Mouse (Mus musculus) G1E (cell line): ENCODE measurements around the gene Msl2. TPM values are rescaled to one million over a fixed set of nuclear protein-coding genes. Genes with fewer than 3 reads are reported as not detected.

Experiments used
- ATAC-seq: 2 replicates; pipeline ENCODE4 v1.8.0; 2016; ENCODE audit warnings: mild to moderate bottlenecking; ENCODE audit not compliant: insufficient number of reproducible peaks, poor library complexity, low FRiP score, severe bottlenecking; ENCODE audit errors: extremely low read depth
- DNase-seq: peaks from one replicate; pipeline ENCODE4 v3.0.0; 2012; ENCODE audit warnings: low spot score
- H3K27me3 ChIP-seq: 2 replicates; pipeline ENCODE4 v1.6.1; 2012; ENCODE audit warnings: mild to moderate bottlenecking, low read length, inconsistent platforms; ENCODE audit not compliant: insufficient read depth
- H3K36me3 ChIP-seq: replicated peaks from 2 replicates; pipeline ENCODE3; 2012; ENCODE audit warnings: mild to moderate bottlenecking, inconsistent platforms
- H3K4me1 ChIP-seq: 2 replicates; pipeline ENCODE4 v1.6.1; 2012; ENCODE audit warnings: low read depth, low read length, inconsistent platforms, mixed read lengths; ENCODE audit not compliant: insufficient read depth
- H3K4me3 ChIP-seq: 2 replicates; pipeline ENCODE4 v1.5.1; 2012; ENCODE audit warnings: low read depth, mild to moderate bottlenecking, inconsistent platforms, low read length, moderate library complexity, mixed read lengths
- H3K9me3 ChIP-seq: replicated peaks from 2 replicates; pipeline ENCODE4 v1.6.1; 2012; ENCODE audit warnings: inconsistent platforms
- CTCF ChIP-seq: IDR thresholded peaks from 2 replicates; pipeline ENCODE4 v1.5.1; 2012; ENCODE audit warnings: low read depth, low read length, inconsistent platforms, mixed read lengths
- GATA1 ChIP-seq: IDR thresholded peaks from 2 replicates; pipeline ENCODE4 v1.6.1; 2012; ENCODE audit warnings: borderline replicate concordance, low read length, inconsistent platforms, mixed read lengths
- GATA2 ChIP-seq: IDR thresholded peaks from 2 replicates; pipeline ENCODE4 v1.6.1; 2012; ENCODE audit warnings: low read depth, low read length, inconsistent platforms, borderline replicate concordance
- POLR2AphosphoS5 ChIP-seq: IDR thresholded peaks from 2 replicates; pipeline ENCODE4 v1.6.1; 2012; ENCODE audit warnings: low read depth, low read length, inconsistent platforms; ENCODE audit not compliant: insufficient replicate concordance
- TAL1 ChIP-seq: conservative IDR thresholded peaks from 2 replicates; pipeline ENCODE4 v1.6.1; 2012; ENCODE audit warnings: low read depth, low read length, inconsistent platforms, mixed read lengths
- polyA plus RNA-seq: library from polyadenylated mRNA; stranded (reverse); fragments of >175 nt; gene quantifications from 2 replicates; pipeline ENCODE4 v1.2.3, GENCODE M21; 2012
- total RNA-seq, 2 experiments: library from RNA; stranded (forward) in 1 of 2; stranded (reverse) in 1 of 2; fragments of 200-1000 nt in 1 of 2; fragments of >200 nt in 1 of 2; fragmentation: Nextera tagmentation in 1 of 2; gene quantifications; 2 replicates each; pipeline ENCODE4 v1.2.3; 2014 to 2017

The Msl2 gene
- total and polyA plus RNA-seq, 3 experiments, result 21.7 to 111 (median 29.1) TPM

- Histone ChIP-seq H3K4me3 (no peak overlapping the region), H3K27me3 (no peaks in the 10 kb centered on the region), H3K9me3 (no peaks in the 10 kb centered on the region), H3K36me3 (no peaks in the 10 kb centered on the region), H3K4me1 (no peaks in the 10 kb centered on the region)
- TF ChIP-seq POLR2AphosphoS5 (no peak), CTCF (no peak), GATA2 (no peak), GATA1 (no peak), TAL1 (no peak)
- DNase-seq (no peak), ATAC-seq (no peak)
Measured at GRCm38 (mm10) chr9:101152872-101153271, 79.0 kb downstream of the Msl2 start.

Other genes with a start within 250 kb of the Msl2 start
- 11.2 and 15.5 TPM in 2 replicates for gene Pccb, start 39.2 kb upstream of the Msl2 start, total RNA-seq (2014; fragmentation: Nextera tagmentation)
- 14.0 and 15.2 TPM in 2 replicates for gene Pccb, start 39.2 kb upstream of the Msl2 start, total RNA-seq (2017)
- gene Pccb, start 39.2 kb upstream of the Msl2 start, polyA plus RNA-seq, result 51.1 and 55.5 TPM in 2 replicates
- gene Ppp2r3a, start 177.7 kb downstream of the Msl2 start, total RNA-seq (2014; fragmentation: Nextera tagmentation), result not detected in 2 replicates
- 0.71 and 0.76 TPM in 2 replicates for gene Ppp2r3a, start 177.7 kb downstream of the Msl2 start, total RNA-seq (2017)
- gene Ppp2r3a, start 177.7 kb downstream of the Msl2 start, polyA plus RNA-seq, result not detected in 2 replicates